Mouse (Mus musculus) inflammation-experienced regulatory T-cells, adult 16 weeks (primary cell): ENCODE measurements around the gene Uba2. TPM values are rescaled to one million over a fixed set of nuclear protein-coding genes. Genes with fewer than 3 reads are reported as not detected.

Experiments
- polyA plus RNA-seq: library from polyadenylated mRNA; unstranded; fragments of 100-300 nt; shearing (Covaris generic); gene quantifications from one replicate; pipeline ENCODE4 v1.2.1, GENCODE M21; 2017

Uba2 gene
- polyA plus RNA-seq, result 168 TPM

GRCm38 (mm10) chr7:34169454-34169853, at the start of gene Uba2:
Uba2 (minus strand) TSS chr7:34169599.

GRCm38 (mm10) chr7:34196132-34197128, 27.0 kb upstream of the Uba2 start, which contains the start of gene Pdcd2l:
Pdcd2l (minus strand) TSS chr7:34196661.

GRCm38 (mm10) chr7:34133117-34133762, 36.2 kb downstream of the Uba2 start, which contains the start of gene Wtip:
Wtip (minus strand) TSS chr7:34133268.

GRCm38 (mm10) chr7:34094911-34095481, 74.4 kb downstream of the Uba2 start, which contains the start of gene Scgb1b30:
Scgb1b30 (plus strand) TSS chr7:34095431.

Other genes with a start within 250 kb of the Uba2 start
- not detected for gene Scgb2b26, start 224.6 kb downstream of the Uba2 start, polyA plus RNA-seq
- gene Scgb2b27, start 155.7 kb downstream of the Uba2 start, polyA plus RNA-seq, result not detected
- not detected for gene Scgb1b27, start 148.1 kb downstream of the Uba2 start, polyA plus RNA-seq
- not detected for gene Scgb1b30, start 74.2 kb downstream of the Uba2 start, polyA plus RNA-seq
- gene Wtip, start 36.3 kb downstream of the Uba2 start, polyA plus RNA-seq, result not detected
- gene Pdcd2l, start 27.1 kb upstream of the Uba2 start, polyA plus RNA-seq, result 54.6 TPM
- 345 TPM for gene Gpi1, start 60.7 kb upstream of the Uba2 start, polyA plus RNA-seq
- gene Gm6096, start 81.4 kb upstream of the Uba2 start, polyA plus RNA-seq, result not detected
- 38.4 TPM for gene 4931406P16Rik, start 144.0 kb upstream of the Uba2 start, polyA plus RNA-seq
- gene Lsm14a, start 223.7 kb upstream of the Uba2 start, polyA plus RNA-seq, result 39.2 TPM